Mouse (Mus musculus): ENCODE measurements around the gene Gatad2b. TPM values are rescaled to one million over a fixed set of nuclear protein-coding genes. Genes with fewer than 3 reads are reported as not detected.
"Not testable (repeated sequence)": the region's sequence is repeated elsewhere in the genome, so short reads cannot be mapped to it uniquely, and the experiment has no call there.

The Gatad2b gene
- polyA plus RNA-seq, 2 experiments from 2014 or later: 20.3 to 21.3 TPM

DNA sequence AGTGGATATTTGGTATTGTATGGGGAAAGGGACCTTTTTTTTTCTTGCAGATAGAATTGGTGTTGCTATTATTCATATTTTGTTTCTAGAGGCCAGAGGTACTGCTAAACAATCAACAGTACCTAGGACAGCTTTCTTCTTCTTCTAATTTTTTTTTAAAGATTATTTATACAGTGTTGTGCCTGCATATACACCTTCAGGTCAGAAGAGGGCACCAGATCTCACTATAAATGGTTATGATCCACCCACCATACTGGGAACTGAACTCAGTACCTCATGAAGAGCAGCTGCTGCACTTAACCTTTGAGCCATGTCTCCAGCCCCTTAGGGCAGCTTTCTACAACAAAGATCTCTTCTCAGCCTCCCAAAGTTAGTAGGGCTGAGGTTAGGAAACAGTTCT, 20.4 kb downstream of the Gatad2b start:
- ATAC-seq: no peak

DNA sequence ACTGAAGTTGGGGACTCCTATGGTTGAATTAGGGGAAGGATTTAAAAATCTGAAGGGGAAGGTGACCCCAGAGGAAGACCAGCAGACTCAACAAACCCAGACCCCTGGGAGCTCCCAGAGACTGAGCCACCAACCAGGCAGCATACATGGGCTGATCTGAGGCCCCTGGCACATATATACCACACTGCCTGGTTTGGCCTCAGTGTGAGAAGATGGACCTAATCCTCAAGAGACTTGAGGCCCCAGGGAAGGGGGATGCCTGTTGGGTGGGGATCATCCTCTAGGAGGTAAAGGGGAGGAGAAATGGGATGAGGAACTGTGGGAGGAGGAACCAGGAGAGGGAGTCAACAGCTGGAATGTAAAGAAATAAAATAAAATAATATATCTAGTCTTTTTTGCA, 21.3 kb downstream of the Gatad2b start:
- no peak for ATAC-seq

DNA sequence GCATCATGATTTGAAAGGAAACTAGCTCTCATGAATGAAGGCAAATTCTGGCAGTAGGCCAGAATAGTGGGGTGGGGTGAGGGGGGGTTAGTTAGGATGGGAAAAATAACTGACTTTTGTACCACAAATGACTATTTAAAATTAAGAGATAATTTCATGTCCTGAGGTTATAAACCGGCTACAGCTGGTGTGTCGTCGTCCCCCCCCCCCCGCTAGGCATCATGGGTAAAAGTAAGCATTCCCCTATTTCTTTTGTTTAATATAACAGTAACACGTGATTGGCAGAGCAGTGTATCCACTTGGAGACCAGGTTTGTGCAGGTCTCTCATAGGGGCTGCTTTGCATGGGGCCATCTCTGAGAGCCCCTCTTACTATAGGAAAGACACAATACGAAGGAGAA, 29.3 kb downstream of the Gatad2b start:
- ATAC-seq: no peak

DNA sequence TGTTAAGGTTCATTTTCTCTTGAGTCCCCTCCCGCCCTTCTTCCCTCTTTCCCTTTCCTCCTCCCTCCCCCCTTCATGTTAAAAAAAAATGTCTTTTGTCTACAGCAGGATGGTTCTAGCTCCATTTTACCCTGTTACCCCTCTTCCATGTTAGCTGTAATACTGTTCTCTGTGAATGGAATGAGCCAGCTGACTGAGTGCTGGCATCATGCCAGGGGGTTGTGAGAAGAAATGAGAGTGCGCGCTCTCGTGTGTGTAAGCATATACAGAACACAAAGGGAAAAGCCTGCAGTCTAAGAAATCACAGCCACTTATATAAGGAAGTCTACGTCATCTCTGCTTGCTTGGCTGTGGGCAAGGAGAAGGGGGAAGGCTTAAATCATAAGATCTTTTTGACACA, 30.1 kb downstream of the Gatad2b start:
- ATAC-seq: no peak

DNA sequence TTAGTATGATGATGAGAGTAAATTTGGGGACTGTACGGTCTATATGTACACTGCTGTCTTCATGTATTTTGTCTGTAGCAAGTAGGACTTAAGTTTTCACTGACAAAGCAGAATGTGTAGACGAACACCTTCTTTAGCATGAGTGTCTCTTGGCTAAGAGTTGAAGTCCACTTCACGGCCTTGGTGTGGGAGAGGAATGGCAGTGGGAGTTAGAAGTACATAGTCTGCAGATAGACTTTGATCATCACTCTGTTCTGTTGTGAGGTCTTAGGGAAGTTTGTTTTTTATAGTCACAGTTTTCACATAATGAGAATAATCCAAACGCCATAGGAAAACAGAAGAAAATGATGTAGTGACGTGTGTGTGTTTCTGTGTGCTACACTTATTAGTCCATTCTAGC, 39.5 kb downstream of the Gatad2b start:
- ATAC-seq: no peak

DNA sequence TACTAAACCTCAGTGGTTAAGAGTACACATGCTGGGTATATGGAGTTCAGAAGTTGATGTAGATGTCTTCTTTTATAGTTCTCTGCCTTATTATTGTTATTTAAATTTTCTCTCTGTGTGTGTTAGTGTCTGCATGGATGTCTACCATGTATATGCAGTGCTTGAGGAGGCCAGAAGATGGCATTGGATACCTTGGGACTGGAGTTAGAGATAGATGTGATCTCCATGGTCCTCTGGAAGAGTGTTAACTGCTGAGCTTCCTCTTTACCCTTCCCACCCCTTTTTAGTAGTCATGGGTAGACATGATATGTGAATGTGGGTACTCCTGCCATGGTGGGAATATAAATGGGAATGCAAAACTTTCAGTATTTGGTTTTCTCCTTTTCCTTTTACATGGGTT, 42.5 kb downstream of the Gatad2b start:
- ATAC-seq: no peak

DNA sequence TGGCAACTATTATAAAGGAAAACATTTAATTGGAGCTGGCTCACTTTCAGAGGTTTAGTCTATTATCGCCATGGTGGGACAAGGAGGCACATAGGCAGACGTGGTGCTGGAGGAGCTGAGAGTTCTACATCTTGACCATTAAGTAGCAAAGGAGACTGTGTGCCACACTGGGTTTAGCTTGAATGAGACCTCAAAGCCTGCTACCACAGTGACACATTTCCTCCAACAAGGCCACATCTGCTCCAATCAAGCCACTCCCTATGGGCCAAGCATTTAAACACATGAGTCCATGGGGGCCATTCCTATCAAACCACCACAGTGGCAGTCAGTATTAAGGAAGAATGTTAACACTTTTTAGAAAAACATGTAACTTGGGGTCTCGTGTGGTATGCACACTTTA, 45.2 kb downstream of the Gatad2b start:
- ATAC-seq: no peak

DNA sequence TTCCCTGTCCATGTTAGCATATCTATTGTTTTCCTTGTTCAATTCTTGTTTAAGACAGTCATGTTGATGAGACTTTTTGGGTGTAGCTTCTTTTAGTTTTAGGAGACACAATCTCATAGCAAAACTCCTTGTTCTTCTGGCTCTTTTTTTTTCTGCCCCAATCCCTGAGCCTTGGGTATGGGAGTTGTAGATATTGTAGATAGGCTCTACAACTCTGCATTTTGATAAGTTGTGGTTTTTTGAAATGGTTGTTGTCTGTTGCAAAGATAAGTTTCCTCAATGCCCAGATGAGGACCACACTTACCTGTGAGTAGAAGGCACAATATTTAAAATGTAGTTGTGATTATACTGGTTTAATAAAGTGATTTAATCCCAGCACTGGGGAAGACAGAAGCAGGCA, 47.2 kb downstream of the Gatad2b start:
- no peak for ATAC-seq

DNA sequence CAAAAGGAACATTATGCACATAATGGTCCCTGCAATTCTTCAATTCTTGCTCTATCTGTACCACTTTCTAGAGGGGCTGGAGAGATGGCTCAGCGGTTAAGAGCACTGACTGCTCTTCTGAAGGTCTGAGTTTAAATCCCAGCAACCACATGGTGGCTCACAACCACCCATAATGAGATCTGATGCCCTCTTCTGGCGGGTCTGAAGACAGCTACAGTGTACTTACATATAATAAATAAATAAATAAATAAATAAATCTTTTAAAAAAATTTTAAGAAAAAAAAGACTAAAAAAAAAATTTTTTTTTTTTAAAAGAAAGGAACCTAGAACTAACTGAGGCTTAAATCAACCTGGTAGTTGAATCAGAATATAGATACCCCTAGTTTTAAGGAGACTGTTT, 49.9 kb downstream of the Gatad2b start:
- not testable (repeated sequence) for ATAC-seq

DNA sequence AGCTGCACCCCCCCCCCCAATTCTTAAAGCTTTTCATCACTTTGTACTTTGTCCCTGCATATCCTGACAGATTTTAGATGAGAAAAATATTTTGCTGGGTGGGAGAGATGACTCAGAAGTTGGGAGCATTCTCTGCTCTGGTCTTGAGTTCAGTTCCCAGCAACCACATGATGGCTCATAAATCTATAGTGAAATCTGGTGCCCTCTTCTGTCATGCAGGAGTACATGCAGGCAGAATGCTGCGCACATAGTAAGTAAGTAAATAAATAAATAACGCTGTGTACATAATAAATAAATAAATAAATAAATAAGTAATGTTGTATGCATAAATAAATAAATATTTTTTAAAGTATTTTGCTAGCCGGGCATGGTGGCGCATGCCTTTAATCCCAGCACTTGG, 54.9 kb downstream of the Gatad2b start:
- no peak for ATAC-seq

DNA sequence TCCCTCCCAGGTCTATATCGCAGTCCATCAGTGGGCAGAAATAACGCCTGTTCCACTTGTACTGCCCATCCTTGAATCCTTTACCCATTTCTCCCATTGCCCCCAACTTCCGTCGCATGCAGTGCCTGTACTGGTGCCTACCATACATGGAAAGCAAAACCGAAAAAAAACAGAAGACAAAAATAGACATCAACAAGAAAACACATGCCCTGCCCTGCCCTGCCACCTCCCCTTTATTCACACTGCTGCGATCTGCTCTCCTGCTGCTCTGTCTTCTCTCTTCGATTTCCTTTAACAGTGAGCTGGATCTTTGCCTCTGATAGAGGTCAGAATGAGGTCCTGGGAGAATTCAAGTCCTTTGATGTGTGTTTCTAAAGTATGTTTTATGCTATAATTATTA, 65.0 kb downstream of the Gatad2b start:
- ATAC-seq: no peak

DNA sequence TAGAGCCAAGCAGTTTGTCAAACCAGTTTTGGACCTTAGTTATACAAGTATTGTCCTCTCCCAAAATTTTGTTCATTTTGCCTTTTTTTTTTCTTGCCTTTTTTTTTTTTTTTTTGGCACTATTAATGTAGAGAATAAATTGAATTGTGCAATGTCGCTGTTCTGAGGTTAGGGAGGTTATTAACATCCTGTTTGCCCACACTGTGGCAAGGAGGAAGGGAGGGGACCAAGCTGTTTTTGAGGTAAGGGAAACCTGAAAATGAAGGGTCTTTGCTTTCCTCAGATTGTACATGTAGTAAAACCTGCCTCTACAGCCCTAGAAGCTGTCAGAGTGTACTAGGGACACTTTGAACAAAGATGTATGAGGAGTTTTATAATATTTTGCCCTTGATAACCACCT, 66.3 kb downstream of the Gatad2b start:
- peak; percentile 43 for ATAC-seq

DNA sequence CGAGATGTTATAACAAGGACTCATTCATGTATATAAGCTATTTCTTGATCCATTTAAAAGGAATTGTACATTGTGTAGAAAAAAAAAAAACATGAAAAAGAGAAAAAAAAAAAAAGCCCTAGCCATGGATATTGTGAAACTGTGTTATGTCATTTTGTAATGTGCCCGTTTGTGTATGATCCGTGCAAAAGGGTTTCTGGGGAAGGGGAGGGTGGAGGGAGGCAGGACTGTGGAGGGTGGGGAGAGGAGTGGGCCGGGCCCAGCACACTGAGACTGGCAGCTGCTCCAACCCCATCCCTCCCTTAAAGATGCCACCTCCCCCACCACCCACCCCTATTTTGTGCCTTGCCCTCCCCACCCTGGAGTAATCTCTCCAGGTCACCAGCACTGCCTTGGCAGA, 68.5 kb downstream of the Gatad2b start:
- no peak for ATAC-seq

DNA sequence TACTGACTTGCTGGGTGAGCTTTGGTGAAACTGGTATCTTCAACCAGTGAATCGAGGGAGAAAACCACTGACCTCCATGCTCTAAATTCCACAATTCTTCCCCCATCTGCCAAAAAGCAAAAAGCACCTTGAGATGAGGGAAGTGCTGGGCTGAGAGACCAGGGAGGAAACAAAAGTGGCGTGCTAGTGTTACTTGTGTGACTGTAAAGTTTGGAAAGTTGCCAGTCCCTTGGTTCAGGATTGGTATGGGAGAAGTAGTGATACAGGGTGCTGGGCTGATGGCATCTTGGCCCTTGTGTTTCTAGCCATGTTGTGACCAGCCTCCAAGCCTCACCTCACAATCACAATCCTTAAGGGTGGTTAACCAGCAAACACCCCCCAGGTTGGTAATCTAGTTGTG, 69.4 kb downstream of the Gatad2b start:
- no peak for ATAC-seq

DNA sequence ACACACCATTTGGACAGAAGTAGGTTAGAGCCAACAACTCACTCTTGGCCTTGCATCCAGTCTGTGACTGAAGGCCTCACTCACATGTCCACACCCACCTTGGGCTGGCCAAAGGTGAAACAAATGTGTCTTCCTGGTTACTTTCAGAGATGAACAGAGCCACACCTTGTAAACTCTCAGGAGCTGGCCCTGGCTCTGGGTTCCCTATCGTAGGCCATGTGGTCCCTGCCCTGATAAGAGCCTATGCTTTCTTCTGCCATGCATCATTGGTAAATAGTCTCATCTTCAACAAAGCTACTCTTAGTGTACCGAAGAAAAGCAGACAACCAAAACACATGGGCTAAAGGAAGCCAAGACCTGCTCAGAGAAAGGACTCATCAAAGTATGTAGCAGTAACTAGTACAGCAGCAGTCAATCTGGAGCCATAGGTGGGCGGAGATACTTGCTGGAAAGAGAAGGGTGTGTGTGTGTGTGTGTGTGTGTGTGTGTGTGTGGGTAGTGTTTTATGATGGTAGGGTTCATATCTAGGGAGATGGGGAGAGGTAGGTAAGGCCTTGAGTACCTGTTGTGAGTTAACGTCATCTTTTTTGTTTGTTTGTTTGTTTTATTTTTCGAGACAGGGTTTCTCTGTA, 74.1 kb downstream of the Gatad2b start:
- ATAC-seq: no peak

DNA sequence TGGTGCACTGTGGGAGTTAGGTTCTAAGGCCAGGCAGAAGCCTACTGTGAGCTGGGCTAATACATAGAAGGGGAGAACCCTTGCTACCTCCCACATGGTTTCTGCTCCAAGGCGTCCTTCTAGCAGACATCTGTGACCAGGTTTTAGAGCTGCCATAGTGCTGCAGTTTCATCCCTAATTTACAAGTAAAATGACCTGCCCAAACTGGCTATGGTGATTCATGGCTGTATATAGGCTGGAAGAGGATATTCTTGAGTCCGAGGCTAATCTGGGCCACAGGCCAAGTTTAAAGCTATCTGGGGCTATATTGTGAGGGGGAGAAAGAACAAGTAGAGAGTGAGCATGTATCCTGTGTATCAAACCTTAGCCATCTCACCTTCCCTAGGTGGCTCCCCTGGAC, 76.1 kb downstream of the Gatad2b start:
- ATAC-seq: no peak

DNA sequence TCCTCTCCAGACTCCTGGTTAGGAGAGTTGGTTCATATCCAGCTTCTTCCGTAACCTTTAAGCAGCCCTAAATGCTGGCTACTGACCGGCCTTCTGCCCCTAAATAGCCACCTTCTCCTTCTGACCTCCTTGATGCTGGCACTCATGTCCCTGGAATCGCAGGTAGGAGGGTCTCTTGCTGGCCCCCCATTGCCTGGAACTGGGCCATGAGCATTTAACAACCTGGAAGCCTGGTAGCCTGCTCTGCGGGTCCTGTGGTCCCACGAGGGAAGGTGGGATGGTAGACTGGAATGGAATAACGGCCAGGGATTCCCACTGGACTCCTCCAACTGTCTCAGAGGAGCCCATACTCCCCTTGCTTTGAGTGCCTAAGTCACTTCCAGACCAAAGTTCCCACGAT, 78.9 kb downstream of the Gatad2b start:
- no peak for ATAC-seq

DNA sequence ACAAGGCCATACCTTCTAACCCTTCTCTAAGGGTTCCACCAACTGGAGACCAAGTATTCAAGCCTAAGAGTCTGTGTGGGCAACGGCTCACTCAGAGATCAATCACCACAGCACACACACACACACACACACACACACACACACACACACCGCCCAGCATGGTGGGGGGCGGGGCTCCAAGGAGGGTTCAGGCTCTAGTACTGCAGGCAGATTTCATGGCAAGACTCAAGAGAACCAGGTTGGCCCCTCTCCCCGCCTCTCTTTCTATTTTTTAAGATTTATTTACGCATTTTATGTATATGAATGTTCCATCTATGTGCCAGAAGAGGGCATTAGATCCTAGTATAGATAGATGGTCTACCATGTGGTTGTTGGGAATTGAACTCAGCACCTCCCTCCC, 79.8 kb downstream of the Gatad2b start:
- ATAC-seq: no peak

DNA sequence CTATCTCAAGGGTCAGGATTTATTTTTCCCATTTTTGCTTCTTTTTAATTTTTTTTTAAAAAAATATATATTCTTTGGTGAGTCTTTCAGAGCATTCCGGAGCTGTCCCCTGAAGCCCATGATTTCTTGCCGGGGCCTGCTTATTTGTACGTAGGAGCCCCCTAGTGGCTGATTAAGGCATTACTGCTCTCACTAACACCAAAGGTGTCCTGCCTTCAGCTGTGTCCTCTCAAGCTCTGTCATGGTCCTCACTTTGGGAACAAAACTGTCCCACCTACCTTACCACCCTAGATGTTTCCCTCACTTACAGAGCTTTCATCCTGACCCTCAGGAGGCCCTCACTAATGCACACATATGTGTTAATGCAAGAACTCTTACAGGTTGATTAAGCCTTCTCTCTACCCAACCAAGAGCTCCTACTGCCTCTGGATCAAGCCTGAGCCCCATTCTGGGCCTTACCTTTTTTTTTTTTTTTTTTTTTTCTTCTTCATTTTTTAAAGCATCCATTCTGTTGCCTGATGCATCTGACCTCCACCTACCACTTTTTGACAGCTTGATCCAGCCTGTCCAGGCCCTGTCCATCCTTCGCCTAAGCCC, 80.6 kb downstream of the Gatad2b start:
- ATAC-seq: no peak

DNA sequence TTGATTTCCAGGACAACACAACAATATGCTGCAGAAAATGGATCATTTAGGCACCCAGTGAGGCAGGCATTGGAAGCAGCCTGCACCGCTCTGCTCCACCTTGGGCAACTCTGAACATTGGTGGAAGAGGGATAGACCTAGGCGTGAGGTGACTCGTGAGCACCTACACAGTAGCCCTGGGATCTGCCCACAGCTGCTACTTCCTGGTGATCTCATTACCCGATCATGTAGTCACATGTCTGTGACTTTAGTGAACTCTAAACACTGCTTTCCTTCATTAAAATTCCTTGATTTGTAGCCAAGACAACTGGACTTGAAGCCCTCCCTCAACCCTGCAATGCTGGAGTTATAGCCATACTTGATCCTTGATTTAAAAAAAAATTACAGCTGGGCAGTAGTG, 81.4 kb downstream of the Gatad2b start:
- ATAC-seq: no peak

DNA sequence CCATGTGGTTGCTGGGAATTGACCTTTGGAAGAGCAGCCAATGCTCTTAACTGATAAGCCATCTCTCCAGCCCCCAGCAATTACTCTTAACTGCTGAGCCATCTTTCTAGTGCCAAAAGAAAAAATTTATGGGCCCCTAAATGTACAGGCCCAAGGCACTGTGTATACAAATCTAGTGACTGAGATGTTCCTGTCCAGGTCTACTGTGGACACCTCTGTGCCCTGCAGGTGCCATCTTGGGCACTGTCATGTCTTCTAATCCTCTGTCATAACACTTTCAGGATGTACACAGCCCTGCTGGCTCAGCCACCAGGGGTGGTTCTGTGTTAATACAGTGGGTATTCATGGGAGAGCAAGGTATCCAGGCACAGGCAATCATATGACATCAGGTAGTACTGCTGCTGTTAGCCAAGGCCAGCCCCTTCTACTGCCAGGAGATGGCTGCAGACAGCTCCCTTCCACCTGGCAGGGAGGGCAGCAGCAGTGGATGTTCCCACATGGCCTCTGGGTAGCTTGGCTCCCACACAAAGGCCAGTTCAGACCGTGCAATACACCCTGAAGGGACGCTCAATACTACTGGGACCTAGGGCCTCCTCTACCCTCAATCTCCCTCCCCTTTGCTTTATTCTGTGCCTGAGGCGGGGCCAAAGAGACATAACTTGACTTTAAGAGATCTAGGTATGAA, 82.7 kb downstream of the Gatad2b start:
- ATAC-seq: no peak

DNA sequence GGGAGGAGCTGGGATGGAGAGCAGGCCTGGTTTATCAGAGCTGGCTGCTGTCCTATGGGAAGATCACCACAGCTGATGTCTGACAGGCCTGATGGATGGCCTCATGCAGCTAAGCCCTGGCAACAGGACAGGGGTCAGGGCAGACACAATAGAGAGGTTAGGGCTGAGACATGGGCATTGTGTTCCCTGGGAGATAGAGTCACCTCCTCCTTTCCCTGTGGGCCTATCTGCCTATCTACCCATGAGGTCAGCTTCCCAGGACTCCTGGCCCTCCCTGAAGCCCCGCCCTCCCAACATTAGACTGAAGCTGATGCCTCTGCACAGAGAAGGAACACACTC, 83.2 kb downstream of the Gatad2b start:
- no peak for ATAC-seq

DNA sequence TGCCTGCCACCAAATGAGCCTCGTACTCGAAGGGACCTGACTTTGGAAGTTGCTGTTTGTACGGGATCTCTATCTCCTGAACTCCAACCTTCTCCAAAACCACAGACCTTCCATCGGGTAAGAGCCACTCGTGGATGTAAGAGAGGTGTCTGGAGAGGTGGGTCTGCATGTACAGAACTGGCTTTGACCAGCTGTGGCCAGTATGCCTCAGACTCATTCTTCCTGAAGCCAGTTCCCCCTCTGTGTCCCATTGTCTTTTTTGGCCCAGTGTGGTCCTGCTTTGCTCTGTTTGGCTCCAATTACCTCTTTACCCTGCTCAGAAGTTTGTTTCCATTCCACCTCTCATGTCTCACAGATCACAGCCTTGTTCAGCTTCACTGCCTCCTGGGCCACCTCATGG, 85.5 kb downstream of the Gatad2b start:
- no peak for ATAC-seq

DNA sequence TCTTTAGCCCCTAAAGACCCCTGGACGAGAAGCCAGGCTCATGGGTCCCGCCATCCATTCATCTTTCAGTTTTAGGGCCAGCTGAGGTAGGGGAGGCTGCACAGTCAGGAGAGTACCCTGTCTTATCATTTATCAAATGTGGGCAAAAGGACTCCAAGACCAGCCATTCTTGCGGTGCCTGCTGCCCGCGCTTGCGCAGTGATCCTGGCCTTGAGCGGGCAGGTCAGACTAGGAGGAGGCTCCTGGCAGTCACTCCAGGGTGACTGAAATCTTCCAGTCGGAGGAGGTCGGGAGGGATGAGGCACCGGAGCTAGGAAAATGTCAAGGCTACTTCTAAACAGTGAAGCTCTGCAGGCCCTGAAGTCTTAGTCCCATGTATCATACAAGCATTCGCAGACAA, 88.7 kb downstream of the Gatad2b start:
- no peak for ATAC-seq

DNA sequence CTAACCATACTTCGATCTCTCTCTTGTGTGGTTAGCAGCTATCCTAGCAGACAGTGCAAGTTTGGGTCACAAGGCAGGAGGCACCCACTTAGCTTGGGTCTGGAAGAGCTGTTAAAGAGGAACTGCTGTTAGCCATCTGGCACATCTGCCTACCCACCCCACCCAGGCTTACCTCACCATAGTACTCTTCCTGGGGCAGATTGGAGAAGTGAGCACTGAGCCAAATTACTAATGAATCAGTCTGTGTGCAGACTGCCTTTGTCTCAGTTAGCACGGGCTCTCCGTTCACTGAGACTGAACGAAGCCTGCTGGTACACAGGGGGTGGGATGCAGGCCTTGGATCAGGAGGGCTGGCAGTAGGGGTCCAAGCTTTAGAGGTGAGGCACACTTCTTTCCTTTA, 90.7 kb downstream of the Gatad2b start:
- ATAC-seq: no peak
